Mouse (Mus musculus): Measurements from ENCODE around the gene Tnni3k. TPM values are rescaled to one million over a fixed set of nuclear protein-coding genes. Genes with fewer than 3 reads are reported as not detected.

Gene Tnni3k
- total RNA-seq, 2 experiments from 2014 or later: 0.45 to 0.61 TPM

DNA sequence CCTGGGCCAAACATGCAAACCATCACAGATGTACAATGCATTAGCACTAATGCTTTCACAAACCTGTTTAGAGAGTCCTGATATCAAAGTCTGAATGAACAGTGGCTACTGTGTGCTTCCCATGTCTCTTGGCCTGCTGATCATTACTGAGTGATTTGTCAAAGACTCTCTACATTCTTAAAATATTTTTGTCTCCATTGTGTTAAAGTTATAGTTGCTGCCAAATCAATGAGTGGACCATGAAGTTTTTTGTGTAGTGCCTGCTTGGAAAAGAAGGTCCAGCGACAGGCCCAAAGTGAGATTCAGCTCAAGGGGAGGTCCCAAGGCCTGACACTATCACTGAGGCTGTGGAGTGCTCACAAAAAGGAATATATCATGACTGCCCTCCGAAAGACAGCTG lies 283.6 kb downstream of the Tnni3k start:
- DNase-seq (ENCODE audit: low spot score in 2 of 2): no peak

DNA sequence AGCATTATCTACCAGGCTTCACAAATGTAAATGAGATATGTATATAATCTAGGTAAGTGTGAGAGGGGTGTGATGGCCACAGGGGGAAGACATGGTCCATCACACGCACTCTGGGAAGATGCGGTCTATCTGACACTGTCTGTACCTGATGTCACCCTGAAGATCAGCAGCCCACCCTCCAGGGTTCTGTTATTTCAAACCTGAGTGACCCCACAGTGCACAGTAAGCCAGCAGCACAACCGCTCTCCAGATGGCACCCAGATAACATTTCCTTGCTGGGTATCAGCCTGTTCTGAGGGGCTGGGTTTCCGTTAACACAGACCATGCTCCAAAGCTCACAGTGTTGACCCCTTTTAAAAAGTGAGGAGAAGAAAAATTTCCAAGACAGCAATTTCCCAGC lies 288.9 kb downstream of the Tnni3k start:
- no peak for DNase-seq (ENCODE audit: low spot score in 2 of 2)

DNA sequence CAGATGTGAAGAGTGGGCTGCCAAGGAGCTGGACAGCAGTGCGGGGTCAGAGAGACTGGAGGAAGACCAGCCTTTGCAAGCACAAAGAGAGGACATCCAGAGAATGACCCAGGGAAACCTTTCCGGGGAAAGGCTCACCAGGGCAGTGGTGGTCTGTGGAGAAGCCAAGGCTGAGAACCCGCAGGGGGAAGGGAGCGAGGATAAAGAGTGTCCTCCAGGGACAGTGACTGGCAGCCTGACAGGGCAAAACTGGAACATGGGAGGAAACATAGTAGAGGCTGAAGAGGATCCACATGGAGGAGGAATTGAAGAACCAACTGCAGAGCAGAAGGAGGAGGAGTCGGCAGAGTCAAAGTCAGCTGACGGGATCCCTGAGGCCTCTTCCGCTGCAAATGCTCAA lies 291.1 kb downstream of the Tnni3k start:
- no peak for DNase-seq (ENCODE audit: low spot score in 2 of 2)

DNA sequence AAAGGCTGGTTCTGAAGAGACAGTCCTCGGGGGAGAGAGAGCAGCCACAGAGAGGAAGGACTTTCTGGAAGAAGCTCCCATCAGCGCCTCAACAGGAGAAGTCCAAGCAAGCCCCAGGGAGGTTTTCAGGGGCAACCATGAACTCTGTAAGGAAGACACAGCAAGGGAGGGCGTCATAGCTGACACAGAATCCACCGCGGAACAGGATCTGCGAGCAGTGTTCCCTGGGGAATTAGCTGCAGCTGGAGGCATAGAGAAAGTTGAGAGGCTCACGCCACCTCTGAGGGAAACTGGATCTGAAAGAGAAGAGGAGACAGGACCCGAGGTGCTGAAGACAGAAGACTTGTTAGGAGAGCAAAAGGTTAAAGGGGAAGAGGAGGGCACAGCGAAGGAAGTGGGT lies 291.8 kb downstream of the Tnni3k start:
- no peak for DNase-seq (ENCODE audit: low spot score in 2 of 2)

DNA sequence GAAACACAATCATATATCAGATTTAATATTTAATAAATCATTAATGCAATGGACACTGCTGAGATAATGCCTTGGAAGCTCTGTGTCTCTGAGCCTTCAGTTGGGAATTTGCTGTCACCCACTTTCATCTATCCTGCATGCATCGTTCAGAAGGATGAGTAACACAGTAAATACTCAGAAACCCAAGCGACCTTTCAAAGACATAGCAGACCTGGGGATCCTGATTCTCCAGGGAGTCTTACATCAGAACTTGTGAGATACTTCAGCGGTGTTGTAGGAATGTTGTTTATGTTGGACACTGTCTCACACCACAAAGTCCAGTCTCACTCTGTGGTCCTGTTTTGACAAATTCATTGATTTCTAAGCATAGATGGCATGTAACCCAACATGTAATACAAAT lies 294.1 kb downstream of the Tnni3k start:
- DNase-seq (ENCODE audit: low spot score in 2 of 2): no peak

DNA sequence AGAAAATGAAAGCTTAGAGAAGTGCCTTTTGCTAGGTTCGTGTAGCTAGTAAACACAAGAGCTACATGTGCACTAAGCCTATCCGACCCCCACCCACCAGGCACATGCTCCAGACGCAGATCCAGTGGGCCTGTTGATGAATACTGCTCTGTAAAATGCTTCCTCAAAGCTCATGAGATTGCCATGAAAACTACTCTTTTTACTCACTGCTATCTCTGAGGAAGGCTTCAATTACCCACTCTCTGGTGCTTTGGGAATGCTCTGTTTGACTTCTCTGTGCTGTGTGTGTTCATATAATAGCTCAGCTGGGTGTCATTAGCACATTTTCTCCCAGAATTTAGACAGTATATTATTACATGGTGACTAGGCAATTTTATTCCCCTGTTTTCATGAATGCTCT lies 297.1 kb downstream of the Tnni3k start:
- DNase-seq (ENCODE audit: low spot score in 2 of 2): no peak

DNA sequence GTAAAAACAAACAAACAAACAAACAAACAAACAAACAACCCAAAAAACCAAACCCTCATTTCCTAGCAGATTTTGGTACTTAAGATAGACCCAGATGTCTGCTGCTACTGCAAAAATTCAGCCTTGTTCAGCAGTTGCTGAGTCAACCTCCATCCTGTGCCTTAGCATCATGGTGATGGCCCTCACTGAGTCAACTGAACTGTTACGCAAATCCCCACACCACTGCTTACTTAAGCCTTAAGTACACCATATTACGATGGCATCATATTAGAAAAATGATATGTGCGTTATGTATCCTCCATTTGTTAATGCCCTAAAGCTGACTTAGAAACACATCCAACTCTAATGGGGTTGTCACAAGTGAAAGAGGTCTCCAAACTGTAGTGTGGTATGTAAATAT lies 300.0 kb downstream of the Tnni3k start:
- DNase-seq (ENCODE audit: low spot score in 2 of 2): no peak

DNA sequence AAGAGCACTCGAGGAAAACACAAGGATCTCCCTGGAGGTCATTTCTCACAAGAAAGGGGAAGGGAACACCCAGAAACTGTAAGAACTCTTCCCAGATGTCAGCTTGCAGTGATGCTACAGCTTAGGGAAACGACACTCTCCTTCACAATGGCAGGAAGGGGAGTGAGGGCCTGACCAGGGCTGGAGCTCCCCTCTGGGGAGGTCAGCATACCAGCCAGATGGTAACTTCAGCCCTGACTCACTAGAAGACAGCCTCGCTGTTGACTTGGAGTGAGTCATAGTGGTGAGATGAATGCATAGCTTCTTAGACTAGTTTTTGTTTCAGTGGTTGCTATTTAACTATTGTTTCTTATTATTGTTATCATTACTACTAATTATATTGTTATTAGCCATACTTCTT lies 300.7 kb downstream of the Tnni3k start:
- no peak for DNase-seq (ENCODE audit: low spot score in 2 of 2)

DNA sequence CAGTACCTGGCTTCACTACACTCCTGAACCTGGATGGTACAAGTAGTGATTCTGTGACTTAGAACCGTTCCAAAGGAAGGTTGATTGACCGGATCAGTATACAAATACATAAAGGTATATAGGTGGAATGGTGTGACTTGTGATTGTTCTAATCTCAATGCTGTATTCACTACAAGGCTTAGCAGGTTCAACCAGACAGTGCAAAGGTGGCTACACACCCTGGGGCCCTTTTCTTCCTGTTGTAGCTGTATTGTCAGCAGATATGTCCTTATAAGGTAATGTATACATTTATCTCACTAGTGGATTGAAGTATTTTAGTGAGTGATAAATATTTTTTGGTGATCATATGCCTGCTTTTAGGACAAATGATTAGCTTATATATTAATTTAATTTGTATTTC lies 310.9 kb downstream of the Tnni3k start:
- no peak for DNase-seq (ENCODE audit: low spot score in 2 of 2)

DNA sequence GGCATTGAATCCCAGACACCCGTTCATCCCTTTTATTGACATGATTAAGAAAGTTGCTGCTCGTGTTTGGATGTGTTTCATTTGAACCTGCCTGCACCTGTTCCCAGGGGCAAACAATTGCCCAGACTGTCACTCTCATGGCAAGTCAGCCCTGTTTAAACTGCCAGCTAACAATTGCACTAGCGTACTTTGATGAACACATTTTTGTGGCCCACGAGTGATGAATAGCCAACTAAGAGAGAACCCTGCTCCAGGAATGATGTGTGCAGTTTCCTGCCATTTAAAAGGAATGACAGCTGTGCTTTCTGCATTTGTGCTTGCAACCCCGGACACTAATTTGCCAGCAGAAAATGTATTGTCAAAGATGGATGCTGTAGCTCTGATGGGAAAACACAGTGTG lies 312.3 kb downstream of the Tnni3k start:
- no peak for DNase-seq (ENCODE audit: low spot score in 2 of 2)

DNA sequence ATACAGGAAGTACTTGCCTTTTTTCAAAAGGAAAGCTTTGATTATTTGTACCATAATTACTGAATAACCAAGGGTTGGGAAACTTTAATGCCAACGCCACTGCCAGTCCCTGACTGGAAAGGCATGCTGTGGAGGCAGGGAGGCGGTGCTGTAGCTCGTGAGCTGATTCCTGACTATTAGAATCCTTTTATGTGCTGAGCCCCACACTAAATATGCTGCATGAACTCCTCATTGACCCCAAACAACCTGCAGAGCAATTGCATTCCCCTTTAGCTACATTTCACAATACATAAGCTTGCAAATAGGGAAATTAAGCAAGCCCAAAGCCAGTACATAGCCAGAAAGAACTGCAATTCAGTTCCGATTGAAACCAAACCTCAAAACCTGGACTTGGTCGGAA lies 313.7 kb downstream of the Tnni3k start:
- no peak for DNase-seq (ENCODE audit: low spot score in 2 of 2)

Other genes starting within 250 kb of the Tnni3k start
- 10 to 100 TPM; 24.2 to 24.6 TPM for gene Fpgt, start 38.0 kb upstream of the Tnni3k start, total RNA-seq (2021)
- under 1 TPM; 0.48 to 0.59 TPM for gene Lrriq3, start 38.0 kb upstream of the Tnni3k start, total RNA-seq (2021)